7 mouse cellular contexts compared by ENCODE assay signal in the genomic region with DNA sequence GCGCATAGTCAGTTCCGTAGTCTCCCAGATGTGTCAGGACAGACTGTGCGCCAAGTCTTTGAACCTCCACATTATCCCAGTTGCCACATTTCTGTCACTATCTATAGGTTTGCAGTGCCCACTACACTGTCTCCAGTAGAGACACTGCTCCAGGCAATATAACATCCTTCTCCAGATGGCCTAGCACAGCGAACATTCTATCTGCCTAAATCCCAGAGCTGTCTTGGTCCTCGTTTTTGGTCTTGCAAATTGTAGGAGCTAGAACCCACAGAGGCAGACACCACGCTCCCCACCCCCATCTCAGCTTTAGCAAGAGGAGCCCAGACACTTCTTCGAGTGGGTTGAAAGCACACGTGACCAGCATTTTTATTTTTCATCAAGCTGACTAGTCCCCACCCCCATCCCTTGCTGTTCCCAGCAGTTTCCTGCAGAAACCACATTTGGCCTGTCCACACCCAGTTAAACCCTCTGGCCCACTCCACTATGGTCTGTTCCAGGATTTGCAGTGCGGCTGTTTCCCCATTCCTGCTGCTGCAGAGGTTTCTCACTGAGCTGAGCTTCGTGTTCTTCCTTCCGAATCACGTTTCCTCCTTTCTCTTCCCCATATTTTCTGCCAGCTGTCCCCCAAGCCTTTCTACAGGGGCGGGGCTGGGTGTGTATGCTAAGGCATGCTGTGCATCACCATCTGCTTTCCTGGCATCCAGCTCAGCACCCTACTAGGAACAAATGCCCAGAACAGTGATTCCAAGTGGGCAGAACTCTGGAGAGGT. TPM values are rescaled to one million over a fixed set of nuclear protein-coding genes. Genes with fewer than 3 reads are reported as not detected.
A peak's percentile ranks its signal among the peaks of the same experiment; 100 is the strongest.
DNase-seq lines count a peak whose midpoint lies in the region; ATAC-seq lines count a peak whose summit lies in the region.

No protein-coding gene starts in this region.

- 60% methylated on average over 13 of the region's 13 CpGs for WGBS in hindbrain, embryonic 13.5 days

- peak overlapping the region; percentile 88 for H3K27ac ChIP-seq in hindbrain, embryonic 13.5 days

- no peak; the same call in 1 of the 2 replicates for ATAC-seq in hindbrain, embryonic 13.5 days (ENCODE audit: low FRiP score)

- peaks cover 26% of the 10 kb centered on the region for H3K4me1 ChIP-seq in hindbrain, embryonic 13.5 days (replicated peaks)

- no peaks in the 10 kb centered on the region; the same call in 1 of the 2 replicates for H3K36me3 ChIP-seq in hindbrain, embryonic 13.5 days

- peak; percentile 85 for DNase-seq in NIH3T3 (ENCODE audit: low read depth)
- DNase-seq in cerebellum, adult 9-10 months = peak; percentile 98
- DNase-seq in frontal cortex, postnatal 36 days (ENCODE audit: low spot score in 2 of 2) = peak; percentile 78 to 89
- peak; percentile 68 for DNase-seq in left cerebral cortex, adult 11 months (ENCODE audit: low spot score)
- peak; percentile 53 for DNase-seq in lung, postnatal 14 days
- DNase-seq in right cerebral cortex, postnatal 25 days = peak; percentile 79

- peak overlapping the region; percentile 86 for H3K9ac ChIP-seq in hindbrain, embryonic 13.5 days

- H3K4me3 ChIP-seq in hindbrain, embryonic 13.5 days = peak overlapping the region; percentile 67

- 0 out of 2 replicates have a peak, but pooled peaks cover 4% of the 10 kb centered on the region for H3K27me3 ChIP-seq in hindbrain, embryonic 13.5 days

- H3K4me2 ChIP-seq in hindbrain, embryonic 13.5 days = peak overlapping the region; percentile 81

- no peaks in the 10 kb centered on the region for H3K9me3 ChIP-seq in hindbrain, embryonic 13.5 days

RNA-seq across cellular contexts. Expression of a gene that starts 0.8 kb away (rescaled TPM):
- 36.6 and 45.5 TPM in 2 replicates for polyA plus RNA-seq in hindbrain, embryonic 13.5 days (2015; fragmentation: Nextera tagmentation; extraction: Ambion mirVana)

RNA-seq across cellular contexts. Expression of a gene that starts 21.5 kb away (rescaled TPM):
- 105 and 111 TPM in 2 replicates for polyA plus RNA-seq in hindbrain, embryonic 13.5 days (2015; fragmentation: Nextera tagmentation; extraction: Ambion mirVana)
